Mouse (Mus musculus) heart, embryonic 10.5 days (tissue): Measurements from ENCODE around the gene Flt3. TPM values are rescaled to one million over a fixed set of nuclear protein-coding genes. Genes with fewer than 3 reads are reported as not detected.

ENCODE experiments used
- DNase-seq: peaks from one replicate; pipeline ENCODE4 v3.0.0-alpha.2; 2017; ENCODE audit warnings: low spot score
- H3K27ac ChIP-seq: fragments of 300-500 bp; sonication (generic); 2 replicates; pipeline ENCODE4 v1.5.1; 2016; ENCODE audit warnings: mild to moderate bottlenecking
- H3K27me3 ChIP-seq: fragments of 300-500 bp; sonication (generic); 2 replicates; pipeline ENCODE4 v1.6.1; 2016; ENCODE audit warnings: mild to moderate bottlenecking; ENCODE audit not compliant: poor library complexity, insufficient read depth, severe bottlenecking
- H3K36me3 ChIP-seq: fragments of 300-500 bp; sonication (generic); 2 replicates; pipeline ENCODE4 v1.6.1; 2016; ENCODE audit warnings: mild to moderate bottlenecking, moderate library complexity
- H3K4me1 ChIP-seq: fragments of 300-500 bp; sonication (generic); 2 replicates; pipeline ENCODE4 v1.6.1; 2016; ENCODE audit warnings: mild to moderate bottlenecking
- H3K4me3 ChIP-seq: fragments of 300-500 bp; sonication (generic); 2 replicates; pipeline ENCODE4 v1.5.1; 2016; ENCODE audit warnings: mild to moderate bottlenecking, moderate library complexity
- H3K9me3 ChIP-seq: fragments of 300-500 bp; sonication (generic); 2 replicates; pipeline ENCODE4 v1.6.1; 2016; ENCODE audit warnings: mild to moderate bottlenecking, moderate library complexity
- WGBS: fragments of 180-500 bp; shearing (Covaris S2); methylation state at CpG from one replicate; pipeline ENCODE4 v1.1.7; 2016; 5-methylcytosine and 5-hydroxymethylcytosine counted together
- polyA plus RNA-seq: library from polyadenylated mRNA; unstranded; fragments of >200 nt; fragmentation: Nextera tagmentation; extraction: Ambion mirVana; gene quantifications from 2 replicates; pipeline ENCODE4 v1.2.1, GENCODE M21; 2016

The Flt3 gene
- polyA plus RNA-seq, 1 experiment from 2014 or later = not detected

GRCm38 (mm10) chr5:147363054-147363453 lies 37.2 kb downstream of the Flt3 start:
- Histone ChIP-seq H3K9me3 (no peaks in the 10 kb centered on the region), H3K36me3 (no peaks in the 10 kb centered on the region), H3K4me3 (no peak overlapping the region), H3K27me3 (no peaks in the 10 kb centered on the region), H3K27ac (no peak overlapping the region), H3K4me1 (no peaks in the 10 kb centered on the region)
- no peak for DNase-seq
- 82% methylated on average over 12 of the region's 12 CpGs for WGBS

GRCm38 (mm10) chr5:147358481-147358880 lies 41.8 kb downstream of the Flt3 start:
- WGBS = 84% methylated on average over 11 of the region's 11 CpGs
- H3K27ac ChIP-seq = no peak overlapping the region
- DNase-seq = peak; percentile 39
- no peaks in the 10 kb centered on the region for H3K36me3 ChIP-seq
- no peak overlapping the region for H3K4me3 ChIP-seq
- H3K27me3 ChIP-seq = no peaks in the 10 kb centered on the region
- H3K9me3 ChIP-seq = no peaks in the 10 kb centered on the region
- H3K4me1 ChIP-seq = no peaks in the 10 kb centered on the region

GRCm38 (mm10) chr5:147357536-147357935 lies 42.8 kb downstream of the Flt3 start:
- H3K9me3 ChIP-seq = no peaks in the 10 kb centered on the region
- H3K27me3 ChIP-seq = no peaks in the 10 kb centered on the region
- H3K4me3 ChIP-seq = no peak overlapping the region
- H3K4me1 ChIP-seq = no peaks in the 10 kb centered on the region
- peak; percentile 46 for DNase-seq
- 41% methylated on average over 3 of the region's 3 CpGs for WGBS
- H3K27ac ChIP-seq = no peak overlapping the region
- H3K36me3 ChIP-seq = no peaks in the 10 kb centered on the region

GRCm38 (mm10) chr5:147356260-147357055 lies 43.8 kb downstream of the Flt3 start:
- WGBS = 85% methylated on average over 13 of the region's 13 CpGs
- peak; percentile 58 for DNase-seq

GRCm38 (mm10) chr5:147355788-147356187 lies 44.5 kb downstream of the Flt3 start:
- WGBS = 58% methylated on average over 3 of the region's 3 CpGs
- H3K36me3 ChIP-seq = no peaks in the 10 kb centered on the region
- no peak overlapping the region for H3K4me3 ChIP-seq
- no peaks in the 10 kb centered on the region for H3K27me3 ChIP-seq
- no peaks in the 10 kb centered on the region for H3K9me3 ChIP-seq
- no peak overlapping the region for H3K27ac ChIP-seq
- no peak for DNase-seq
- H3K4me1 ChIP-seq = no peaks in the 10 kb centered on the region

More at GRCm38 (mm10) chr5:147356260-147357055, 43.8 kb downstream of the Flt3 start:
- Histone ChIP-seq H3K27ac (no peak overlapping the region), H3K4me3 (no peak overlapping the region), H3K9me3 (no peaks in the 10 kb centered on the region), H3K27me3 (no peaks in the 10 kb centered on the region), H3K4me1 (no peaks in the 10 kb centered on the region), H3K36me3 (no peaks in the 10 kb centered on the region)

GRCm38 (mm10) chr5:147354985-147355384 lies 45.3 kb downstream of the Flt3 start:
- no peaks in the 10 kb centered on the region for H3K4me1 ChIP-seq
- no peaks in the 10 kb centered on the region for H3K9me3 ChIP-seq
- H3K27ac ChIP-seq = no peak overlapping the region
- DNase-seq = peak; percentile 11
- H3K36me3 ChIP-seq = no peaks in the 10 kb centered on the region
- WGBS = 76% methylated on average over 8 of the region's 8 CpGs
- no peak overlapping the region for H3K4me3 ChIP-seq
- H3K27me3 ChIP-seq = no peaks in the 10 kb centered on the region

GRCm38 (mm10) chr5:147354161-147354780 lies 46.0 kb downstream of the Flt3 start:
- Histone ChIP-seq H3K4me1 (no peaks in the 10 kb centered on the region), H3K36me3 (no peaks in the 10 kb centered on the region), H3K4me3 (no peak overlapping the region), H3K9me3 (no peaks in the 10 kb centered on the region), H3K27me3 (no peaks in the 10 kb centered on the region), H3K27ac (no peak overlapping the region)
- DNase-seq = peak; percentile 68
- WGBS = 59% methylated on average over 17 of the region's 17 CpGs

GRCm38 (mm10) chr5:147351931-147352330 lies 48.4 kb downstream of the Flt3 start:
- WGBS = 83% methylated on average over 8 of the region's 8 CpGs

GRCm38 (mm10) chr5:147345981-147346380 lies 54.3 kb downstream of the Flt3 start:
- 87% methylated on average over 1 of the region's 1 CpGs for WGBS
- H3K4me3 ChIP-seq = no peak overlapping the region

More at GRCm38 (mm10) chr5:147351931-147352330, 48.4 kb downstream of the Flt3 start:
- Histone ChIP-seq H3K36me3 (no peaks in the 10 kb centered on the region), H3K27me3 (no peaks in the 10 kb centered on the region), H3K4me1 (no peaks in the 10 kb centered on the region), H3K9me3 (no peaks in the 10 kb centered on the region), H3K4me3 (no peak overlapping the region), H3K27ac (no peak overlapping the region)
- DNase-seq = peak; percentile 13

GRCm38 (mm10) chr5:147343904-147344303 lies 56.4 kb downstream of the Flt3 start:
- WGBS = 84% methylated on average over 10 of the region's 10 CpGs

More at GRCm38 (mm10) chr5:147345981-147346380, 54.3 kb downstream of the Flt3 start:
- Histone ChIP-seq H3K27me3 (no peaks in the 10 kb centered on the region), H3K36me3 (no peaks in the 10 kb centered on the region), H3K9me3 (no peaks in the 10 kb centered on the region), H3K4me1 (no peaks in the 10 kb centered on the region), H3K27ac (no peak overlapping the region)
- no peak for DNase-seq

GRCm38 (mm10) chr5:147342901-147343300 lies 57.4 kb downstream of the Flt3 start:
- no peak for DNase-seq
- Histone ChIP-seq H3K36me3 (no peaks in the 10 kb centered on the region), H3K27me3 (no peaks in the 10 kb centered on the region), H3K9me3 (no peaks in the 10 kb centered on the region), H3K4me1 (no peaks in the 10 kb centered on the region), H3K27ac (no peak overlapping the region), H3K4me3 (no peak overlapping the region)
- WGBS = 82% methylated on average over 6 of the region's 6 CpGs

More at GRCm38 (mm10) chr5:147343904-147344303, 56.4 kb downstream of the Flt3 start:
- no peaks in the 10 kb centered on the region for H3K27me3 ChIP-seq
- no peak overlapping the region for H3K4me3 ChIP-seq
- H3K9me3 ChIP-seq = no peaks in the 10 kb centered on the region
- H3K36me3 ChIP-seq = no peaks in the 10 kb centered on the region
- no peak for DNase-seq
- no peaks in the 10 kb centered on the region for H3K4me1 ChIP-seq
- H3K27ac ChIP-seq = no peak overlapping the region

- Histone ChIP-seq H3K36me3 (no peaks in the 10 kb centered on the region), H3K27me3 (no peaks in the 10 kb centered on the region), H3K4me1 (no peaks in the 10 kb centered on the region), H3K9me3 (no peaks in the 10 kb centered on the region), H3K4me3 (no peak overlapping the region), H3K27ac (no peak overlapping the region)
- 58% methylated on average over 13 of the region's 13 CpGs for WGBS
- DNase-seq = no peak
These were observed 59.4 kb downstream of the Flt3 start for GRCm38 (mm10) chr5:147340741-147341414.

- Histone ChIP-seq H3K4me3 (no peak overlapping the region), H3K27ac (no peak overlapping the region), H3K9me3 (no peaks in the 10 kb centered on the region), H3K36me3 (no peaks in the 10 kb centered on the region), H3K4me1 (no peaks in the 10 kb centered on the region), H3K27me3 (no peaks in the 10 kb centered on the region)
- WGBS = 84% methylated on average over 11 of the region's 11 CpGs
- DNase-seq = no peak
These were observed 60.7 kb downstream of the Flt3 start for GRCm38 (mm10) chr5:147339560-147339959.
